Mouse (Mus musculus) bone marrow macrophage, adult 2 months (primary cell): Measurements from ENCODE around the gene Fgf9.

Experiments
- CTCF ChIP-seq: IDR thresholded peaks from 2 replicates; pipeline ENCODE4 v1.5.1; 2012; ENCODE audit warnings: low read depth, mild to moderate bottlenecking, low read length, moderate library complexity
- POLR2A ChIP-seq: IDR thresholded peaks from 2 replicates; pipeline ENCODE4 v1.6.1; 2012; ENCODE audit warnings: mild to moderate bottlenecking, low read depth, low read length, borderline replicate concordance

GRCm38 (mm10) chr14:58071120-58071641 is 834 bp downstream of the Fgf9 start:
- TF ChIP-seq POLR2A (no peak), CTCF (no peak)
